Mouse (Mus musculus): ENCODE data around the gene Ern2. TPM values are rescaled to one million over a fixed set of nuclear protein-coding genes. Genes with fewer than 3 reads are reported as not detected.
A peak's percentile ranks its signal among the peaks of the same experiment; 100 is the strongest.

Ern2 gene
- polyA plus RNA-seq (2014; fragmentation: Nextera tagmentation; extraction: Ambion mirVana) = not detected in 2 replicates

DNA sequence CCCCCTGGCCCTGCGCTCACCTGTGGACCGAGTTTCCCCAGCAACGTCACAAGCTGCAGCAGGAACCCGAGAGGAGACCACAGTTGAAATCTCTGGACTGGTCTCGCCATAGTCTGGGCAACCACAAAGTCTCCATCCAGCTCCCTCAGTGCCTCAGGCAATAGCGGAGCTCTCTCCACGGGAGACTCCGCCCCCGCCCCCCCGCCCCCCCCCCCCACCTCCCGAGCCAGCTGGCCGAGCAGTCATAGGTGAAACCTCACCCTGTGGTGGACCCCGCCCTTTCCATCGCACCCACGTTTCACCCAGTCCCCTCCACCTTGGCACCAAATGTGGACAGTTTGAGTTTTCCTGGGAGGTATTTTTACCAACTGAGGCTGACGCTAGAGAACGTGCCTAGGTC lies at the start of gene Ern2:
Gene Ern2 (minus strand): TSS at position 165 of the 400 bp plus-strand sequence.
- no peak within 1 kb of the TSS for H3K27ac ChIP-seq (ENCODE audit: low read depth, low read length)
- WGBS (ENCODE audit: insufficient replicate concordance) = 15% methylated on average over 14 of the region's 17 CpGs

DNA sequence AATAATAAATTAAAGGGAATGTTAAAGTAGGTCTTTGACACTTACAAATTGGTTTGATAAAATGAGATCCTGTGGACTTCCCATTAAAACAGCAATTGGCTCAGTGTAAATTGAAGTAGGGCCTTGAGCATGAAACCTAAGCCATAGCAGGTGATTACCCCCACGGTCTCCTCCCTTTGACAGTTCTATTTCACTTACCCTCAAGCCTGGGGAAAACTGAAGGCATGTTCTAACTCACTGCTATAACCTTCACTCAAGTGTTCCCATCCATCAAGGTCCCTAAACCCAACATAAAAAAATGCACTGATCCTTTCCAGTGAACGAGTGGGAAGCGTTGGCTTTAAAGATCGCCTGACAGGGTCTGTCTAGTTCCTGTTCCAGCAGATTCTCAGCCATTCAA lies 44.9 kb upstream of the Ern2 start:
- Histone ChIP-seq H3K9ac (ENCODE audit: low read depth, low read length) (no peak overlapping the region), H3K27me3 (ENCODE audit: control insufficient read depth, insufficient read depth, low read length) (no peaks in the 10 kb centered on the region), H3K27ac (ENCODE audit: low read depth, low read length) (no peak overlapping the region), H3K4me1 (ENCODE audit: control insufficient read depth, insufficient read depth, low read length) (no peaks in the 10 kb centered on the region), H3K4me3 (ENCODE audit: low read depth, low read length) (no peak overlapping the region), H3K9me3 (replicated peaks; ENCODE audit: control insufficient read depth, low read length) (no peaks in the 10 kb centered on the region), H3K4me2 (no peak overlapping the region), H3K36me3 (ENCODE audit: control insufficient read depth, insufficient read depth, low read length) (no peaks in the 10 kb centered on the region)
- WGBS (ENCODE audit: insufficient replicate concordance) = 78% methylated on average over 4 of the region's 4 CpGs
- no peak for ATAC-seq (replicated peaks; ENCODE audit: insufficient number of reproducible peaks, low FRiP score, low TSS enrichment)

More for the DNA sequence above, at the start of gene Ern2:
- no peak within 1 kb of the TSS; the same call in 1 of the 2 replicates for H3K4me2 ChIP-seq
- no peaks in the 10 kb centered on the region for H3K27me3 ChIP-seq (ENCODE audit: control insufficient read depth, insufficient read depth, low read length)
- ATAC-seq (replicated peaks; ENCODE audit: insufficient number of reproducible peaks, low FRiP score, low TSS enrichment) = no peak
- no peaks in the 10 kb centered on the region for H3K36me3 ChIP-seq (ENCODE audit: control insufficient read depth, insufficient read depth, low read length)
- no peaks in the 10 kb centered on the region for H3K9me3 ChIP-seq (replicated peaks; ENCODE audit: control insufficient read depth, low read length)
- no peak within 1 kb of the TSS for H3K4me3 ChIP-seq (ENCODE audit: low read depth, low read length)
- H3K9ac ChIP-seq (ENCODE audit: low read depth, low read length) = no peak within 1 kb of the TSS
- no peaks in the 10 kb centered on the region for H3K4me1 ChIP-seq (ENCODE audit: control insufficient read depth, insufficient read depth, low read length)

DNA sequence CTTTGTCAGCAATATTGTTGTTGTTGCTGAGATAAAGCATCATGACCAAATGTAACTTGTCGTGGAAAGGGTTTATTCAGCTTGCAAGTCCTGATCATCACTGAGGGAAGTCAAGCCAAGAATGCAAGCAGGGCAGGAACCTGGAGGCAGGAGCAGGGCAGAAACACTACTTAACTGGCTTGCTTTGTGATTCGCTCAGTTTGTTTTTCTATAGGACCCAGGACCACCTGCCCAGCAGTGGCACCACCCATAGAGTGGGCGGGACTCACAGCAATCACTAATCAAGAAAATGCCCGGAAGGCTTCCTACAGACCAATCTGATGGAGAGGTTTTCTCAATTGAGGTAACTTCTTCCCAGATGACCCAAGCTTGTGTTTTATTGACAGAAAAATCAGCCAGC lies 43.9 kb upstream of the Ern2 start:
- WGBS (ENCODE audit: insufficient replicate concordance) = 57% methylated on average over 4 of the region's 4 CpGs
- no peak overlapping the region for H3K9ac ChIP-seq (ENCODE audit: low read depth, low read length)
- no peak overlapping the region for H3K4me3 ChIP-seq (ENCODE audit: low read depth, low read length)
- H3K4me2 ChIP-seq = no peak overlapping the region
- ATAC-seq (replicated peaks; ENCODE audit: insufficient number of reproducible peaks, low FRiP score, low TSS enrichment) = no peak
- H3K9me3 ChIP-seq (replicated peaks; ENCODE audit: control insufficient read depth, low read length) = no peaks in the 10 kb centered on the region
- no peak overlapping the region for H3K27ac ChIP-seq (ENCODE audit: low read depth, low read length)
- no peaks in the 10 kb centered on the region for H3K36me3 ChIP-seq (ENCODE audit: control insufficient read depth, insufficient read depth, low read length)
- no peaks in the 10 kb centered on the region for H3K27me3 ChIP-seq (ENCODE audit: control insufficient read depth, insufficient read depth, low read length)
- no peaks in the 10 kb centered on the region for H3K4me1 ChIP-seq (ENCODE audit: control insufficient read depth, insufficient read depth, low read length)

DNA sequence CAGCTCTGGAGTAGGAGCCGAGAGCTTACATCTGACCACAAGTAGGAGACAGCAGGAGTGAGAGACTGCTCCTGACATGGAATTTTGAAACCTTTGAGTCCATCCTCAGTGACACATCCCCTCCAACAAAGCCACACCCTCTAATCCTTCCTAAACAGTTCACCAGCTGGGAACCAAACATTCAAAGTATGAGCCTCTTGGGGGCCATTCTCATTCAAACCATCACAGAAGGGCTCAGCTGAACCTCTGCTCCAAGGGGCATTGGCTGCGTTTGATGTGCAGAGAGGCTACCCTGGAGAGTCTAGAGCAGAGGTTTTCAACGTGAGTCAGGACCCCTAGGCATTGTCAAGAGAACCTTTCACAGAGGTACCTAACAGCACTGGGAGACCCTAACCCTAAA lies 43.3 kb upstream of the Ern2 start:
- Histone ChIP-seq H3K9me3 (replicated peaks; ENCODE audit: control insufficient read depth, low read length) (no peaks in the 10 kb centered on the region), H3K4me2 (no peak overlapping the region), H3K9ac (ENCODE audit: low read depth, low read length) (no peak overlapping the region), H3K4me3 (ENCODE audit: low read depth, low read length) (no peak overlapping the region), H3K27ac (ENCODE audit: low read depth, low read length) (no peak overlapping the region), H3K4me1 (ENCODE audit: control insufficient read depth, insufficient read depth, low read length) (no peaks in the 10 kb centered on the region), H3K27me3 (ENCODE audit: control insufficient read depth, insufficient read depth, low read length) (no peaks in the 10 kb centered on the region), H3K36me3 (ENCODE audit: control insufficient read depth, insufficient read depth, low read length) (no peaks in the 10 kb centered on the region)
- WGBS (ENCODE audit: insufficient replicate concordance) = 54% methylated on average over 3 of the region's 3 CpGs
- no peak for ATAC-seq (replicated peaks; ENCODE audit: insufficient number of reproducible peaks, low FRiP score, low TSS enrichment)

DNA sequence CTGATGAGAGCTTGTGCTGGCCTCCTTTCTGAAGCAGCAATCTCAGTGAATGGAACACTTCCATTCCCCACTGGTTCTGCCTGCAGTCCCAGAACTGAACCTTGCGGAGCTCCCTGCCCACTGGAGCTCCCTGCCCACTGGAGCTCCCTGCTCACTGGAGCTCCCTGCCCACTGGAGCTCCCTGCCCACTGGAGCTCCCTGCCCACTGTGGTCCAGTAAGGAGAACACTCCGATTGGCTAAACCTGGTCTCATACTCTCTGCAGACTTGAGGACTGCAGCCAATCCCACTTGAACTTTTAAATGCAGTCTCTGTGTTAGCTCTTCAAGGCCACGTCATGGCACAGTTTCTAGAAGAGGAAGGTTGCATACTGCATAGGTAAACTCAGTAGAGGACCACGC lies 40.7 kb upstream of the Ern2 start:
- ATAC-seq (replicated peaks; ENCODE audit: insufficient number of reproducible peaks, low FRiP score, low TSS enrichment) = no peak
- Histone ChIP-seq H3K4me1 (ENCODE audit: control insufficient read depth, insufficient read depth, low read length) (no peaks in the 10 kb centered on the region), H3K27me3 (ENCODE audit: control insufficient read depth, insufficient read depth, low read length) (no peaks in the 10 kb centered on the region), H3K9me3 (replicated peaks; ENCODE audit: control insufficient read depth, low read length) (no peaks in the 10 kb centered on the region), H3K4me2 (no peak overlapping the region), H3K36me3 (ENCODE audit: control insufficient read depth, insufficient read depth, low read length) (no peaks in the 10 kb centered on the region), H3K9ac (ENCODE audit: low read depth, low read length) (no peak overlapping the region), H3K27ac (ENCODE audit: low read depth, low read length) (no peak overlapping the region), H3K4me3 (ENCODE audit: low read depth, low read length) (no peak overlapping the region)
- 80% methylated on average over 4 of the region's 4 CpGs for WGBS (ENCODE audit: insufficient replicate concordance)

DNA sequence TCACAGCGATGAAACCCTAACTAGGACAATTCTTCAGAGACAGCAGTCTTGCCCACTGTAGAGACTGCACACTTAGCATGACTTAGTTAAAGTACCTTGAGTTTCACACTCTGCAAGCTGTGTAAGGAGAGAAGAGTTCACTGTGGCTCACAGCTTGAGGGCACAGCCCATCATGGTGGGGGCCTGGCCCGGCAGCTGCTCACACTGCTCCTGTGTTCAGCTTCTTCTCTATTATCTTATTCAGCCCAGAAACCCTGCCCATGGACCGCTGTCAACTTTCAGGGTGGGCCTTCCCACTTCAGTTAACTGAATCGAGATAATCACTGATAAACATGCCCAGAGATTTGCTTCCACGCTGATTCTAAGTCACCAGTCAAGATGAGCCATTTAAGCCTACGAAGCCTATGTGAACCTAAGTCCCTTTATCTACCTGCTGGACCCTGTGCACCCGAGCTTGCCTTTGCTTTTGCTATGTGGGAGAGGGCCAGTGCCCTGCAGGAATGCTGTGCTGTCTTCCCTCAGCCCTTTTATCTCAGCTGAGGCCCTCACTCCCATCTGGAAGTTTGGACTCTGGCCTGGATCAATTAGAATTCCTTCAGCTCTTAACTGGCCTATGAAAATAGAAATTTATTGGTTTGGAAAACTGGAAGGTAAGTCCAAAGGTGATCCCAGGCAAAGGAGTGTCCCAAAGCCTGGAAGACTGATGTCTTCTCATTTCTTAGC lies 40.2 kb upstream of the Ern2 start:
- ATAC-seq (replicated peaks; ENCODE audit: insufficient number of reproducible peaks, low FRiP score, low TSS enrichment) = no peak
- Histone ChIP-seq H3K4me3 (ENCODE audit: low read depth, low read length) (no peak overlapping the region), H3K9me3 (replicated peaks; ENCODE audit: control insufficient read depth, low read length) (no peaks in the 10 kb centered on the region), H3K4me1 (ENCODE audit: control insufficient read depth, insufficient read depth, low read length) (no peaks in the 10 kb centered on the region), H3K4me2 (no peak overlapping the region), H3K36me3 (ENCODE audit: control insufficient read depth, insufficient read depth, low read length) (no peaks in the 10 kb centered on the region), H3K27me3 (ENCODE audit: control insufficient read depth, insufficient read depth, low read length) (no peaks in the 10 kb centered on the region), H3K27ac (ENCODE audit: low read depth, low read length) (no peak overlapping the region), H3K9ac (ENCODE audit: low read depth, low read length) (no peak overlapping the region)
- WGBS (ENCODE audit: insufficient replicate concordance) = 52% methylated on average over 7 of the region's 7 CpGs

DNA sequence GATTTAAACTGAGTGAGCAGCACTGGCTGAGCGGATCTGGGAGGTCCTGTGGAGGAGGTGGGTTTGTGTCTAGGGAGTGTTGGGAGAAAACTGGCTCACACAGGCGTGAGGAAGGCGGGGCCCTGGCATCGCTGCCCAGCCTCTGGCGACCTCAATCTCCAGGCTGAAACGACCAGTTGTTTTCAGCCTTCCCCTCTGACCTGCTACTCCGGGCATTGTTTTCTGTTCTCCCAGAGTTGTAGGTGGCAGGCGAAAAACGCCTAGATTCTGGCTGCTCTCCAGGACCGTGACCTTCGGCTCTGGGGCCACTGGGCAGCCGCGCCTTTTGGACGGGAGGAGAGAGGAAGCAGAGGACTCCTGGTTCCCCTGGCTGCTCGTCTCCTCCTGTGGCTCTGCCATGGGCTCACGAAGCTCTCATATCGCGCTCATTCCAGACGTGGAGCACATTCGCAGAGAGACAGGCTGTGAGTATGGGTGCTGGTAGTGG lies 33.4 kb upstream of the Ern2 start, which contains the start of gene Chp2:
Gene Chp2 (plus strand): TSS at position 182 of the 487 bp plus-strand sequence.
- no peak within 1 kb of the TSS; the same call in 1 of the 2 replicates for H3K9ac ChIP-seq (ENCODE audit: low read depth, low read length)
- 0 out of 2 replicates have a peak, but pooled peaks cover 4% of the 10 kb centered on the region for H3K27me3 ChIP-seq (ENCODE audit: control insufficient read depth, insufficient read depth, low read length)
- peaks cover 4% of the 10 kb centered on the region; the same call in 1 of the 2 replicates for H3K4me1 ChIP-seq (ENCODE audit: control insufficient read depth, insufficient read depth, low read length)
- 15% methylated on average over 20 of the region's 20 CpGs for WGBS (ENCODE audit: insufficient replicate concordance)
- no peak for ATAC-seq (replicated peaks; ENCODE audit: insufficient number of reproducible peaks, low FRiP score, low TSS enrichment)
- peak within 1 kb of the TSS; percentile 33 for H3K4me3 ChIP-seq (ENCODE audit: low read depth, low read length)
- no peak within 1 kb of the TSS for H3K27ac ChIP-seq (ENCODE audit: low read depth, low read length)
- no peaks in the 10 kb centered on the region for H3K9me3 ChIP-seq (replicated peaks; ENCODE audit: control insufficient read depth, low read length)
- peak within 1 kb of the TSS; percentile 64 for H3K4me2 ChIP-seq
- H3K36me3 ChIP-seq (ENCODE audit: control insufficient read depth, insufficient read depth, low read length) = no peaks in the 10 kb centered on the region

DNA sequence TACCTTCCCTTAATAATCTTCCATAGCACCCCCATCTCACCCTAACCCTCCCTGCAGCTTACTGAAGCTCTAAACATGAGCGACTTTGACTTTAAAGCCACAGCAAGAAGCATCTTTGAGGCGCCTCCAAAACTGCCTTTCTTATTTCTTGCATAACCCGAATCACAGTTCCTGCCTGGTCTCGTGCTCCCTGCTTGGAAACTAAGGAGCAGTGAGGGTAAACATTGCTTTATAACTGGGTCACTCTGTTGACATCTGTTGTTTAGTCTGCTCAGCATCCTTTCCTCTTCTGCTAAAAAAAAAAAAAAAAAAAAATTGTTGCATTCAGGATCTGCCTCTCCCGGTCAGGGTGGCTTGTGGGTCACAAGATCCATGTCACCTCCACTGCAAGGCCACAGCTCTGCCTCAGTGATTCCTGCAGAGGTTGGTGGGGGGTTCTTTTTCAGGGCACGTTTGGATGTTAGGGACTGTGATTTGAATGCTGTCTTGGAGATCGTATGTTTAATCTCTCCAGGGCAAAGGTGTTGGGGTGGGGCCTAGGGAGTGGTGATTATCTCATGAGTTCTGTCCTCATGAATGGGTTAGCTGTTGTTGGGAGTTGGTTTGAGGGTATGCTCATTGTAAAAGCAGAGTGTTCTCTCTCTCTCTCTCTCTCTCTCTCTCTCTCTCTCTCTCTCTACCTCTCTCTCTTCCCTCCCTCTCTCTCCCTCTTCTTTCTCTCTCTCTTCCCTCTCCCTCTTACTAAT lies 22.4 kb upstream of the Ern2 start:
- Histone ChIP-seq H3K9ac (ENCODE audit: low read depth, low read length) (no peak overlapping the region), H3K4me2 (no peak overlapping the region), H3K4me3 (ENCODE audit: low read depth, low read length) (no peak overlapping the region), H3K27ac (ENCODE audit: low read depth, low read length) (no peak overlapping the region), H3K27me3 (ENCODE audit: control insufficient read depth, insufficient read depth, low read length) (no peaks in the 10 kb centered on the region), H3K4me1 (ENCODE audit: control insufficient read depth, insufficient read depth, low read length) (no peaks in the 10 kb centered on the region), H3K9me3 (replicated peaks; ENCODE audit: control insufficient read depth, low read length) (no peaks in the 10 kb centered on the region), H3K36me3 (ENCODE audit: control insufficient read depth, insufficient read depth, low read length) (no peaks in the 10 kb centered on the region)
- no peak for ATAC-seq (replicated peaks; ENCODE audit: insufficient number of reproducible peaks, low FRiP score, low TSS enrichment)
- 53% methylated on average over 7 of the region's 7 CpGs for WGBS (ENCODE audit: insufficient replicate concordance)

Data from heart, embryonic 11.5 days (tissue).